Mouse (Mus musculus) gastrocnemius, postnatal 25 days (tissue): ENCODE results near the gene Gas2l1. TPM values are rescaled to one million over a fixed set of nuclear protein-coding genes. Genes with fewer than 3 reads are reported as not detected.
"Not testable (repeated sequence)": the region's sequence is repeated elsewhere in the genome, so short reads cannot be mapped to it uniquely, and the experiment has no call there.

ENCODE experiments used
- DNase-seq: peaks from one replicate; pipeline ENCODE4 v3.0.0; 2022
- long read RNA-seq, 2 experiments: library from polyadenylated mRNA; stranded (forward); transcript quantifications; one replicate each; pipeline ENCODE4 v2.0.0; 2021
- total RNA-seq, 2 experiments: library from RNA; stranded (reverse); gene quantifications; 1 replicate in 1 of 2; 2 replicates in 1 of 2; pipeline ENCODE4 v1.2.3; 2021

The Gas2l1 gene
- total RNA-seq: 1 to 10 TPM; 6.0 to 9.4 TPM
- long read RNA-seq, experiment 1, partial matches to known transcripts: 2 of 10 reads
- long read RNA-seq, experiment 1, other reads (novel, unspliced or antisense): 7 of 10 reads
- long read RNA-seq, experiment 2, partial matches to known transcripts: 2 of 16 reads
- long read RNA-seq, experiment 2, other reads (novel, unspliced or antisense): 9 of 16 reads

- DNase-seq: peak; percentile 88
Observed at GRCm38 (mm10) chr11:5065056-5065821, at the start of gene Gas2l1. Gene Gas2l1, minus strand, starts transcription at chr11:5065327.

- no peak for DNase-seq
Observed at GRCm38 (mm10) chr11:5113645-5114044, 48.5 kb upstream of the Gas2l1 start.

GRCm38 (mm10) chr11:5109441-5109840 lies 44.3 kb upstream of the Gas2l1 start:
- DNase-seq: peak; percentile 5

DNA sequence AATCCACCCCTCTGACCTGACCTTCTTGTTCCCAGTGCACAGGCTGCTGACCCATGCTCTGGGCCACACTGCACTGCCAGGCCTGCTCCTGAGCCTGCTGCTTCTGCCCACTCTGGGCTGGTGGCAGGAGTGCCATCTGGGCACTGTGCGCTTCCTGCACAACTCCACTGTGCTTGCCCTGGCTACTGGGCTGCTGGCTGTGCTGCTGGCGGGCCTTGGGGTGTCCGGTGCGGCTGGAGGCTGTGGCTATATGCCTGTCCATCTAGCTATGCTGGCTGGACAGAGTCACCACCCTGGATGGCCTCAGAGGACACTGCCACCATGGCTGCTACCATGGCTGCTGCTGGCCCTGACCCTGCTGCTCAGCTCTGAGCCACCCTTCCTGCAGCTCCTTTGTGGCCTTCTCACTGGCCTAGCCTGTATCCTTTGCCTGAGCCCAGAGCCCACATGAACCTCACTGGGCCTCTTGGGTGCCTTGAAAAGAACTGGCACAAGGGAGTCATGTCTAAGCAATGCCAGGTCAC lies 38.9 kb upstream of the Gas2l1 start:
- DNase-seq: peak; percentile 44

GRCm38 (mm10) chr11:5102384-5102783 lies 37.3 kb upstream of the Gas2l1 start:
- DNase-seq: no peak

DNA sequence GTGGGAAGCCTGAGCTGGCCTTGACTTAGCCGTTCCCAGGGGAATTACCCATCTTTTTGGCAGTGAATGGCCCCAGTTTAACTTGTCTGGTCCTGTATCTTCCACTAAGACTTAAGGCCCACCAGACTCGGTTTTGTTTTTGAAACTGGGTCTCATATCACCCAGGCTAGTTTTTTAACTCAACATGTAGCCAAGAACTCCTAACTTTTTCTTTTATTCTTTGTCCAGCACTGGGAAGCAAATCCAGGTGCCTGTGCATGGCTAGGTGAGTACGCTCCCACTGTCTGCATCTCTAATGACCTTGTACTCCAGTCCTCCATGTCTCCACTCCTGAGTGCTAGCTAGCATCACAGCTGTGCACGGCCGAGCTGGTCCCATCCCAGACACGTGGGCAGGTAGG lies 36.5 kb upstream of the Gas2l1 start:
- DNase-seq: peak; percentile 13

DNA sequence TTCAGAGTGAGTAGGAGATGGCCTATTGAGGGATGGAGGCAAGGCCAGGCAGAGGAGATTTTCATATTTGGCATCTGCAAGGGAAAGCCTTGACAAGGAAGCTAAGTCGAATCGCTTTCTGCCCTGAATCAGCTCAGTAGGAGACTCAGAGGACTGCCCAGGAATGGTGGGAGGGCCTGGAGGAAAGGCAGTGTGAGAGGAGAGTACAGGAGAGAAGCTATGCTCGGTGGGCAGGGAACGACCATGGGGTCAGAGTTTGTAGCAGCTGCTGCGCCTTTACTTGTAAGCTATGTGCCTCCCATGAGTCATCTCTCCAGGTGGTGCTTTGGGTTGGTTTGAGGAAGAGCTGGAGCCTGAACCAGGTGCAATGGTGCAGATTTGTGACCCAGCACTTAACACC lies 35.7 kb upstream of the Gas2l1 start:
- peak; percentile 4 for DNase-seq

- no peak for DNase-seq
Observed at GRCm38 (mm10) chr11:5100283-5100682, 35.2 kb upstream of the Gas2l1 start.

- DNase-seq: peak; percentile 75
Observed at GRCm38 (mm10) chr11:5099576-5100183, 34.6 kb upstream of the Gas2l1 start.

GRCm38 (mm10) chr11:5098736-5099542 lies 33.8 kb upstream of the Gas2l1 start, which contains the start of the genes Rhbdd3 and Ewsr1:
Gene Rhbdd3, plus strand, starts transcription at chr11:5098926.
Gene Ewsr1, minus strand, starts transcription at chr11:5099266.
- DNase-seq: peak; percentile 96

DNA sequence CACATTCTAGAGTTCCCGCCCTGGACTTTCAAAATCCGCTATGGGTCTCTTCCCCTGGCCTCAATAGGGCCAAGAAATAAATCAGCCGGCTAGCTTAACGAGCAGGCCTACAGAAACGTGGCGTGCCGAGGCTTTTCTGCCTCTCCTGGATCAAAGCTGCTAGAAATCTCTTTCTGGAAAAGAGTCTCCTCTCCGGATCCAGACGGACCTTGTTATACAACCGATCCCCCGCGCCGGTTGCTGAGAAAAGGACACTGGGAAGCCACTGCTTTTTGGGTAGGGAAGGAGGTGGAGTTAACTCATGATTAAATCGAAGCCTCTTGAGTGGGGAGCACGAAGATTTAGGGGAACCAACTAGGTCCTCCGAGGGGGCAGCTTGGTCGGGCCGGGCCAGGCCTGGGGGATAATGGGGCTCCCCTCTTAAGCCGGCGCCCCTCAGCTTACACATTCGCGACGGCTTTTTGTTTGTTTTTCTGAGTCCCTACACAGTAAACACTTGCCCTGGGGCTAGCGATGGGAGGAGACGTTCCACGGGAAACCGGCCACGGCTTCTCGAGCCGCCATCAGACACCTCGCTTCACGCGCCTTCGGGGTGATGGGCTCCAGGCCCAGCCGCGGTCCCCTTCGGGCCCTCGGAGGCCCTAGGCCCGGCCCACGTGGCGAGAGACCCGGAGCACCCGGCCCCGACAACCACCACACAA lies 33.1 kb upstream of the Gas2l1 start:
- peak; percentile 28 for DNase-seq

GRCm38 (mm10) chr11:5096480-5097020 lies 31.4 kb upstream of the Gas2l1 start:
- no peak for DNase-seq

- no peak for DNase-seq
Observed at GRCm38 (mm10) chr11:5095877-5096276, 30.8 kb upstream of the Gas2l1 start.

- no peak for DNase-seq
Observed at GRCm38 (mm10) chr11:5091706-5092105, 26.6 kb upstream of the Gas2l1 start.

DNA sequence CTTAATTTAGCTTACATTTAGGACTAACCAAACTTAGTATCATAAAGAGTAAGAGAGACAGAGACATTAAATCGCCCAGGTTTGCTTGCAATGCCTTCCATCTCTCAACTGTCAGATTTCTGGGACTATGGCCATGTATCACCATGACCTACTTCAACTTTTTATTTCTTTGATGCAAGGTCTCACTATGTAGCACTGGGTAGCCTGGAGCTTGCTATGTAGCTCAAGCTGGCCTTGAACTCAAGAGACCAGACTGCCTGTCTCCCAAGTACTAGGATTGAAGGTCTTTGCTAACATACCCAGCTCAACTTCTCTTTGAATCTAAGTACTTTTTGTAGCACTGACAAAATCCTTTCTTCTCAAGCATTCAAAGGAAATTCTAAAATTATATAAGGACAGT lies 24.0 kb upstream of the Gas2l1 start:
- DNase-seq: no peak

DNA sequence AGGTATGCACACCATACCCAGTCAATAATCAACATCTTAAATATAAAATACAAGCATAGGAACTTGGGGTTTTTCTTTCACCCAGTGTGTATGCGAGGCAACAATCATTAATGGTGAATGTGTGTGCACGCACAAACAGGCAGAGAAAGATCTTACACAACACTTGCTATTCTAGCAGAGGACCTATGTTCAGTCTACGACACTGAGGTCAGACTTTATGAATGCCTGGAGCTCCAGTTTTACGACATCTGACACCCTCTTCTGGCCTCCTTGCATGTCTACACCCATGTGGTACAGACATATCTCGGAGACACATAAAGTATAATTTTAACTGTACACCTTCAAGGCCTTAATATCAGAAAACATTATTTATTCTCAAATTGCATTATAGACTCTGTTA lies 11.7 kb upstream of the Gas2l1 start:
- not testable (repeated sequence) for DNase-seq

DNA sequence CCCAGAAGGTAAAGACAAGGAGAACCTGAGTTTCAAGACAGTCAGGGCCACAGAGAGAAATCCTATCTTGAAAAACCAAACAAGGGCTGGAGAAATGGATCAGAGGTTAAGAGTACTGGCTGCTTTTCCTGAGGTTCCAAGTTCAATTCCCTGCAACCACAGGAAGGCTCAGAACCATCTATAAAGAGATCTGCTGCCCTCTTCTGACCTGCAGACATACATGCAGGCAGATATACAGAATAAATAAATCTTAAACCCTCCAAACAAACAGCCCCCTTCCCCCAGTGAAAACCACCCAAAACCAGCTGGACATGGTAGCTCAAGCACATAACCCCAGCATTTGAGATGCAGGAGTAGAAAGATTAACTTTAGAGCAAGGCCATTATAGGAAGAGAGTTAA lies 10.6 kb upstream of the Gas2l1 start:
- no peak for DNase-seq

DNA sequence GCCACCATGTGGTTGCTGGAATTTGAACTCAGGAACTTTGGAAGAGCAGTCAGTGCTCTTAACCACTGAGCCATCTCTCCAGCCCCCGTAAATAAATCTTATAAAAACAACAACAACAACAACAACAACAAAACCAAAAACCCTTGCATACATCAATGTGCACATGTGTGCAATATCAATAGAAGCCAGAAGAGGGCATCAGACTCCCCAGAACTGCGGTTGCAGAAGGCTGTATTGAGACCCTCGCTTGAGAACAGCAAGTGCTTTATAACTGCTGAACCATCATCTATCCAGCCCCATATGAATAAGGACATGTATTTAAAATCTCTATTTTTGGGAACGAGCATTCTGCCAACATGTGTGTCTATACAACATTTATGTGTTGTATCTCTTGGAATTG lies 9.8 kb upstream of the Gas2l1 start:
- DNase-seq: no peak

DNA sequence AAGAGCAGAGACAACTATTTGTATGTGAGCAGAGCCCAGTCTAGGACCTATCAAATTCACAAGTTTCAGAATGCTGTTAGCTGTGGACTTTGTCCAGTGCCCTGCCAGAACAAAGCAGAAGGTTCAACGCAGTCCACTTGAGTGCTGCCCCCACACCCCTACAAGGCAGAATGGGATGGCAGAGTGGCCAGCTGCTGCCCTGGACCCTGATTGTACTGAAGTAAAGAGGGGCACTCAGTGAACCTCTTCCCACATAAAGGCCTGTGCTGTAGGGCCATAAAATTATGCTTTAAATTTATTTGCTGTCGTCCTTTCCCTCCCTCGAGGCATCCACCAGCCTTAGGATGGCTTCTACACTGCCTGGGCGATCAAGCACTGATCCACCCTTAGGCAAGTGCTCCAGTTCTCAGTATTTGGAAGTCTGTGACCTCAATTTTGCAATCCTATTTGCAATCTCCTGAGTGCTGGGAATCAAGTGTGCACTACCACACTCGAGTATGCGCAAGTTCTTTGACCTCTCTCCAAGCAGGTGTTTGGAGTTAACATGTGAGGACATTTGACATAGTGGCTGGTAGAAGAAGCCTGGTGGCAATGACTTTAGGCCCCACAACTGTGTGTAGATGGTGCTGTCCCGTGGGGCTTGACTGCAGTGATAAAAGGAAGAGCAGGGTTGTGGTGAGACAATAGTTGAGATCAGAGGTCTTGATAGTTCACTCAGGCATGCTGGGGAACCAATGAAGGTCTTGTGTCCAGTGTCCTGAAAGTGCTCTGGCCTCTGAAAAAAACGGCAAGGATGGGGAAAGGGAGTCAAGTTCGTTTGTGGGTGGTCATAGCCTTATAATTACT lies 3.2 kb upstream of the Gas2l1 start:
- DNase-seq: no peak

- no peak for DNase-seq
Observed at GRCm38 (mm10) chr11:5067063-5067462, 1.9 kb upstream of the Gas2l1 start.
